Mouse (Mus musculus) left cerebral cortex, postnatal 10 days (tissue): Measurements from ENCODE around the gene Wnt3. TPM values are rescaled to one million over a fixed set of nuclear protein-coding genes. Genes with fewer than 3 reads are reported as not detected.

Source experiments
- total RNA-seq, 2 experiments: library from RNA; stranded (reverse); gene quantifications; 2 replicates each; pipeline ENCODE4 v1.2.3; 2021

The Wnt3 gene
- total RNA-seq, 2 experiments from 2014 or later, result 0.69 to 0.99 TPM

Other genes starting within 250 kb of the Wnt3 start
- gene Gm884, start 153.0 kb upstream of the Wnt3 start, total RNA-seq, result under 1 TPM; 0.02 to 0.04 TPM
- not detected for gene Lyzl6, start 135.3 kb upstream of the Wnt3 start, total RNA-seq
- gene Rprml, start 124.6 kb upstream of the Wnt3 start, total RNA-seq, result 100 to 1,000 TPM; 111 to 117 TPM
- 10 to 100 TPM; 71.8 to 76.4 TPM for gene Gosr2, start 76.3 kb upstream of the Wnt3 start, total RNA-seq
- gene Wnt9b, start 24.3 kb upstream of the Wnt3 start, total RNA-seq, result under 1 TPM in 1 of 2 experiments, not detected in 1; 0.08 TPM
- gene Nsf, start 179.9 kb downstream of the Wnt3 start, total RNA-seq, result 100 to 1,000 TPM; 654 to 692 TPM
- 10 to 100 TPM; 86.5 to 93.9 TPM for gene Arf2, start 192.6 kb downstream of the Wnt3 start, total RNA-seq